Mouse (Mus musculus) embryonic facial prominence, embryonic 15.5 days (tissue): ENCODE measurements around the gene Skap1. TPM values are rescaled to one million over a fixed set of nuclear protein-coding genes. Genes with fewer than 3 reads are reported as not detected.
"Not testable (repeated sequence)": the region's sequence is repeated elsewhere in the genome, so short reads cannot be mapped to it uniquely, and the experiment has no call there.

Experiments
- ATAC-seq: fragments of 200-750 bp; cut with Nextera tagmentation; 2 replicates; pipeline ENCODE4 v1.8.0; 2017; ENCODE audit warnings: low read depth, moderate TSS enrichment; ENCODE audit not compliant: insufficient number of reproducible peaks, low FRiP score, low TSS enrichment
- H3K27ac ChIP-seq: fragments of 300-500 bp; sonication (generic); replicated peaks from 2 replicates; pipeline ENCODE4 v1.5.1; 2015; ENCODE audit warnings: mild to moderate bottlenecking, inconsistent platforms
- H3K27me3 ChIP-seq: fragments of 300-500 bp; sonication (generic); 2 replicates; pipeline ENCODE4 v1.6.1; 2015; ENCODE audit warnings: inconsistent platforms
- H3K36me3 ChIP-seq: fragments of 300-500 bp; sonication (generic); 2 replicates; pipeline ENCODE4 v1.6.1; 2015; ENCODE audit warnings: mild to moderate bottlenecking, inconsistent platforms
- H3K4me1 ChIP-seq: fragments of 300-500 bp; sonication (generic); 2 replicates; pipeline ENCODE4 v1.6.1; 2015; ENCODE audit warnings: inconsistent platforms
- H3K4me2 ChIP-seq: fragments of 300-500 bp; sonication (generic); replicated peaks from 2 replicates; pipeline ENCODE4 v1.6.1; 2015; ENCODE audit warnings: mild to moderate bottlenecking, inconsistent platforms
- H3K4me3 ChIP-seq: fragments of 300-500 bp; sonication (generic); replicated peaks from 2 replicates; pipeline ENCODE4 v1.5.1; 2015; ENCODE audit warnings: mild to moderate bottlenecking, inconsistent platforms
- H3K9ac ChIP-seq: fragments of 300-500 bp; sonication (generic); 2 replicates; pipeline ENCODE4 v1.6.1; 2015; ENCODE audit warnings: inconsistent platforms
- H3K9me3 ChIP-seq: fragments of 300-500 bp; sonication (generic); replicated peaks from 2 replicates; pipeline ENCODE4 v1.6.1; 2016; ENCODE audit warnings: inconsistent platforms
- WGBS: fragments of 180-500 bp; shearing (Covaris S2); methylation state at CpG from one replicate; pipeline ENCODE4 v1.1.7; 2015; 5-methylcytosine and 5-hydroxymethylcytosine counted together
- polyA plus RNA-seq: library from polyadenylated mRNA; unstranded; fragments of >200 nt; fragmentation: Nextera tagmentation; extraction: Ambion mirVana; gene quantifications from 2 replicates; pipeline ENCODE4 v1.2.1, GENCODE M21; 2015

Gene Skap1
- polyA plus RNA-seq, 1 experiment from 2014 or later, result 2.3 TPM

DNA sequence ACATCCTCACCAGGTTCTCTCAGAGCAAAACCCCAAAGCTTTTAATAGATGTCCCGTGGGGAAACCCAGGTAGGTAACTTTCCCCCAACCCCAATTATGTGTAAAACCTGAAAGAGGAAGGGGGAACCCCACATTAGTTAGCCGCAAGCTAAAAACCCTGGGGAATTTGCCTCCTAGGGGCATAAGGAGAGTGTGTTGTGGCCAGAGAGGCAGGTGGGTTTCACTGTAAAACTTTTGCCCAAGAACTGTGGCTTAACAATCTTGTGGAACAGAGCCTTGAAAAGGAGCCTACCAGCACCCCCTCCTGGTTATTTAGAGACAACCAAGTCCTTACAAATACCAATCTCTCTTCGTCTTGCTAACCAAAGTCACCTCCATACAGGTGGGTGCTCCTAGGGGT lies 310.1 kb downstream of the Skap1 start:
- no peak overlapping the region for H3K4me3 ChIP-seq
- H3K36me3 ChIP-seq, result peaks cover 33% of the 10 kb centered on the region
- H3K4me2 ChIP-seq, result no peak overlapping the region
- H3K9me3 ChIP-seq, result no peaks in the 10 kb centered on the region
- H3K27me3 ChIP-seq, result no peaks in the 10 kb centered on the region
- H3K27ac ChIP-seq, result no peak overlapping the region; the same call in 1 of the 2 replicates
- peaks cover 11% of the 10 kb centered on the region for H3K4me1 ChIP-seq
- no peak for ATAC-seq
- no peak overlapping the region for H3K9ac ChIP-seq
- 88% methylated on average over 3 of the region's 3 CpGs for WGBS

DNA sequence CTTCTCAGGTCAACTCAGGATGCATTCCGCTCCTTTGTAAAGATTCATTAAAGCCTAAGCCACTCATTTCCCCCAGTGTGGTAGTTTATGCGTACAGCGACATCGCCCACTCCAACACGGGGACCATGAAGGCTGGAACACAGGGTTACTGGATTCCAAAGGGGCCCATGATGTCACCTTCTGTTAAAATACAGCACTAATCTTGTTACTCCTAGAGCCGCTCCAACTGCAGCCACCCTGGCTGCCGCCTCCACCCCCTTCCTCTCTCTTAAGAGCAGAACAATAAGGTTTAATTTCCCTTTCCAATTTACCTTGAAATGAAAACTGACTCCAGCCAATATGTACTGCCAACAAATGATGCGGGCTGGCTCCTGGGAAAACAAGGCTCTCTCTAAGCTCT lies 310.7 kb downstream of the Skap1 start:
- peaks cover 11% of the 10 kb centered on the region for H3K4me1 ChIP-seq
- no peaks in the 10 kb centered on the region for H3K9me3 ChIP-seq
- H3K36me3 ChIP-seq, result peaks cover 28% of the 10 kb centered on the region
- ATAC-seq, result no peak
- no peak overlapping the region for H3K9ac ChIP-seq
- no peak overlapping the region; the same call in 1 of the 2 replicates for H3K27ac ChIP-seq
- WGBS, result 77% methylated on average over 8 of the region's 8 CpGs
- H3K27me3 ChIP-seq, result no peaks in the 10 kb centered on the region
- H3K4me2 ChIP-seq, result no peak overlapping the region
- H3K4me3 ChIP-seq, result no peak overlapping the region

DNA sequence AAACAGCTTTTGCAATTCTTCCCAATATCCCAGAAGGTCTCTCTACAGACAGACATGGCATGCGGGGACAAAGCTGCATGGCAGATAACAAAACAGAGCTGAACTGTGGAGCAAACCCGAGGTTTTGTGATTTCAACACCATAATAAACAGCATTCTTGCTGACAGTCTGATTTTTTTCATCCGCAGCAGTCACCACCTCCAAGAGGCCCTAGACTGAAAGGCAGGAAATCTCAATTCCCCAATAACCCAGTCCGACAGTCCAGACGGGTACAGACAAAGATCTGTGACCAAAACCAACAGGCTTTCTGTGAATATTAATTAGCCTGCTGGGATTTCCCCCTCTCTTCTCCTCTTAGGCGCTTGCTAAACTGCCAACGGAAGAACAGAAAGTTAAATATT lies 311.3 kb downstream of the Skap1 start:
- no peaks in the 10 kb centered on the region for H3K27me3 ChIP-seq
- H3K4me2 ChIP-seq, result 0 out of 2 replicates have a peak overlapping the region, but pooled peaks have one; percentile 6
- H3K9ac ChIP-seq, result no peak overlapping the region
- 59% methylated on average over 7 of the region's 7 CpGs for WGBS
- no peaks in the 10 kb centered on the region for H3K9me3 ChIP-seq
- H3K4me3 ChIP-seq, result 0 out of 2 replicates have a peak overlapping the region, but pooled peaks have one; percentile 60
- no peak for ATAC-seq
- H3K36me3 ChIP-seq, result peaks cover 23% of the 10 kb centered on the region
- peak overlapping the region; percentile 22; the same call in 1 of the 2 replicates for H3K27ac ChIP-seq
- H3K4me1 ChIP-seq, result peaks cover 11% of the 10 kb centered on the region

DNA sequence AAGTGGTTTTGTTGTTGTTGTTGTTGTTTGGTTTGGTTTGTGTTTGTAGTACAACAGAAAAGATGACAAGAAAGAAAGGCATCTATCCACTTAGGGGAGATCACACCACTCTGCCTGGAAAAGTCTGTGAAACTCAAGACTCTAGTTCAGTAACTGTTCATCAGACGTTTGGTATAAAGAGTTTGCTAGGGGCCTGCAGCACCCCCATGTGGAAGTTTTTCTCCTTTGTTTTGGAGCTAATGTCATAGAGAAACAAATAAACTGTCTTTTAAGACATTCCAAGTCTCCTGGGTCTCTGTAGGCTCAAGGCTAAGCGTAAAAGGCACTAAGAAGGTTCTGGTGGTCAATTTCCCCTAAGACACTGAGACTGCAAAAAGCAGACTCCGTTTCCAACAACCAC lies 311.7 kb downstream of the Skap1 start:
- Histone ChIP-seq H3K4me1 (peaks cover 11% of the 10 kb centered on the region), H3K36me3 (peaks cover 19% of the 10 kb centered on the region), H3K9me3 (no peaks in the 10 kb centered on the region), H3K9ac (no peak overlapping the region), H3K27me3 (no peaks in the 10 kb centered on the region), H3K27ac (peak overlapping the region; percentile 22; the same call in 1 of the 2 replicates), H3K4me2 (peak overlapping the region; percentile 70), H3K4me3 (peak overlapping the region; percentile 60)
- WGBS, result 42% methylated on average over 3 of the region's 3 CpGs
- no peak for ATAC-seq

DNA sequence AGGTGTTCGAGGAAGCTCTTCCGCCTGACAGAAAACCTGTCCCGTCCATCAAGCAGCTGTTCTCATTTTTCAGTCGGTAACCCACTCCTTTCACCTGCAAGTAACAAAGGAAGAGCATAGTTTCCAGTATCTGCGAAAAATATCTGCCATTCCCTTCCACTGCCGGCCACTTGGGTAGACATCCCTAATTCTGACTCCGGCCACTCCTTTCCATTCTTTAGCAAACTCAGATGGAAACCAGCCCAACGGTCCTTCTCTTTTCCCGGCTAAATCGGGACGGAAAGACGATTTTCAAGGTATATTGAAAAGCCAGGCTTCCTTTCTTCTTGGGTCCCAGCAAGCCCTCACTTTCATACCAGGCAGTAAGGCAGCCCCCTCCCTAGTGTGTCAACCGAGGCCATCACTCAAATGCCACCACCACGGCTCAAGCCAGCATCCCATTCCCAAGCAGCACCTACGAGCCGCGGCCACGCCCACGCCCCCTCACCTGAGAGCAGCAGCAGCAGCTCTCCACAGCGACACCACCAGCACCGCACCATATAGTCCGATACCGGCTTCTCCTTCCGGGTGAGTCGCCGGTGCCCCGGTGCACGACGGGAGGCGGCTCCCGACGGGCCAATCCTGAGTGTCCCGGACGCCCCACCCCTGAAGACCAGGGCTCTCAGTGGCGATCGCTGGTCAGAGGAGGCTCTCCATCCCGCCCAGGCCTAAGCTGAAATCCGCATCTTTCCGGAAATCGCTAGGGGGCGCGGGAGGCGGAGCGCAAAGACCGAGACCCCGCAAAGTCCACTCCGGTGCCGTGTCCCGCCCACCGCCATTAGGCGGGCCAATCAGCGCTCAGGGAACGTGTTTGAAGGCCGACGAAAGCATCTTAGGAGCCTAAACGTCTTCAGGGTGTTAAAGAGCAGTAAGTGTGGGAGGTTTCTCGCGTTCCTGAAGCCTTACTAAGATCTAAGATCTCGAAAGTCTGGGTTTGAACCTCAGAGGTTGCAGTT lies 312.9 kb downstream of the Skap1 start, which contains the start of gene Snx11:
Snx11 (minus strand) TSS at position 592 of the 995 bp plus-strand sequence.
- H3K27me3 ChIP-seq, result no peaks in the 10 kb centered on the region
- H3K36me3 ChIP-seq, result peaks cover 7% of the 10 kb centered on the region; the same call in 1 of the 2 replicates
- ATAC-seq, result peak; percentile 97
- no peaks in the 10 kb centered on the region for H3K9me3 ChIP-seq
- H3K4me2 ChIP-seq, result peak within 1 kb of the TSS; percentile 70
- H3K9ac ChIP-seq, result peak within 1 kb of the TSS; percentile 31
- H3K4me3 ChIP-seq, result peak within 1 kb of the TSS; percentile 60
- 1% methylated on average over 59 of the region's 59 CpGs for WGBS
- H3K27ac ChIP-seq, result peak within 1 kb of the TSS; percentile 58
- peaks cover 11% of the 10 kb centered on the region for H3K4me1 ChIP-seq

DNA sequence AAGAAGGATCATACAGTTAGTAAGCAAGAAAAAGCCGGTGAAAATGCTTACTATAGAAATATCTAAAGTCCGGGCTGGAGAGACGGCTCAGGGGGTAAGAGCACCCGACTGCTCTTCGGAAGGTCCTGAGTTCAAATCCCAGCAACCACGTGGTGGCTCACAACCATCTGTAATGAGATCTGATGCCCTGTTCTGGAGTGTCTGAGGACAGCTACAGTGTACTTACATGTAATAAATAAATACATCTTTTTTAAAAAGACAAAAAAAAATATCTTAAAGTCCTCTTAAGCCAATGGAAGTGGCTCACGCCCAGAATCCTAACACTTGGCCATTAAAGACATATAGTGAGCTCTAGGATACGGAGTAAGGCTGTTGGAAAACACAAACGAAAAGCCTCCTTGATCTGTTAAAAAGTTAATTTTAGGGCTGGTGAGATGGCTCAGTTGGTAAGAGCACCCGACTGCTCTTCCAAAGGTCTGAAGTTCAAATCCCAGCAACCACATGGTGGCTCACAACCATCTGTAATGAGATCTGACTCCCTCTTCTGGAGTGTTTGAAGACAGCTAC lies 313.8 kb downstream of the Skap1 start:
- WGBS, result 62% methylated on average over 10 of the region's 10 CpGs

DNA sequence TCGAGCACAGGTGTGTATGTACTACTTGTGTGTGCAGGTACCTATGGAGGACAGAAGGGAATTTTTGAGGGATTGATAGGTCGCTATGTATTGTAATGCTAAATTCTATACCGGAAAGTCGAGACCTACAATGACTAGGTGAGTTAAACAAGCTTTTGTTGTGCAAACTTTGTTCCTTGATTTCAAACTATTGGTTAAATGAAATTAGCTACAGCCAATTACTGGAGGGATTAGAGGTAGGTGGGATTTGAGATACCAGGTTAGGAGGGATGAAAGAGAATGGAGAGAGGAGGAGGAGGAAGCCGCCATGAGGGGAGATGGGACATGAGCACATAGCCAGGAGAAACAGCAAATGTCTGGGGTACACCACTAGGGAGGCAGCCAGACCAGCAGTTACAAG lies 315.9 kb downstream of the Skap1 start:
- 69% methylated on average over 5 of the region's 5 CpGs for whole genome bisulfite sequencing
- no peak for ATAC-seq

More for the DNA sequence above, 313.8 kb downstream of the Skap1 start:
- H3K9me3 ChIP-seq, H3K36me3 ChIP-seq, ATAC-seq, H3K27me3 ChIP-seq: not testable (repeated sequence)
- H3K9ac ChIP-seq, result 0 out of 2 replicates have a peak overlapping the region, but pooled peaks have one; percentile 4
- peak overlapping the region; percentile 58 for H3K27ac ChIP-seq
- H3K4me1 ChIP-seq, result peaks cover 11% of the 10 kb centered on the region
- peak overlapping the region; percentile 70 for H3K4me2 ChIP-seq
- H3K4me3 ChIP-seq, result peak overlapping the region; percentile 60

DNA sequence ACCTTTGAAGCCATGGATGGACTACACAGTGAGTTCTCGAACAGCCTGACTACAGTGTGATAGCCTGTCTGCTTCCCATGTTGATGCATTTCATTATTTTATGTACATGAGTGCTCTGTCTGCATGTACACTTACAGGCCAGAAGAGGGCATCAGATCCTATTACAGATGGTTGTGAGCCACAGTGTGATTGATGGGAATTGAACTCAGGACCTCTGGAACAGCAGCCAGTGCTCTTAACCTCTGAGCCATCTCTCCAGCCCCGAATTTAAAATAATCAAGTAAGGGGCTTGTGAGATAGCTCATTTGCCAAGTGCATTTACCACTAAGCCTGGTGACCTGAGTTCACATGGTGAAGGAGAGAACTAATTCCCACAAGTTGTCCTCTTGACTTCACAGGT lies 317.0 kb downstream of the Skap1 start:
- no peak overlapping the region for H3K4me2 ChIP-seq
- WGBS, result 80% methylated on average over 2 of the region's 2 CpGs

More for the DNA sequence above, 315.9 kb downstream of the Skap1 start:
- Histone ChIP-seq H3K36me3 (no peaks in the 10 kb centered on the region), H3K9ac (no peak overlapping the region), H3K4me1 (peaks cover 11% of the 10 kb centered on the region), H3K27me3 (no peaks in the 10 kb centered on the region), H3K4me3 (no peak overlapping the region), H3K4me2 (no peak overlapping the region), H3K9me3 (no peaks in the 10 kb centered on the region), H3K27ac (no peak overlapping the region)

DNA sequence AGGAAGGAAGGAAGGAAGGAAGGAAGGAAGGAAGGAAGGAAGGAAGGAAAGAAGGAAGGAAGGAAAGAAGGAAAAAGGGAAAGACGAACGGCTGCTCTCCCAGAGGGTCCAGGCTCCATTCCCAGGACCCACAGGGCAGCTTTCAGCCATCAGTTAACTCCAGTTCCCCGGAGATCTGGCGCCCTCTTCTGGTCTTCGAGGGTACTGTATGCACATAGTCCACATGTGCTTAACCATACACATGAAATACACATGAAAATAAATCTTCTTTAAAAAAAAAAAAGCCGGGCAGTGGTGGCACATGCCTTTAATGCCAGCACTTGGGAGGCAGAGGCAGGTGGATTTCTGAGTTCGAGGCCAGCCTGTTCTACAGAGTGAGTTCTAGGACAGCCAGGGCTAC lies 320.5 kb downstream of the Skap1 start:
- not testable (repeated sequence) for H3K27ac ChIP-seq, H3K4me1 ChIP-seq, H3K27me3 ChIP-seq, H3K36me3 ChIP-seq, H3K9me3 ChIP-seq, H3K4me3 ChIP-seq, H3K9ac ChIP-seq, H3K4me2 ChIP-seq, ATAC-seq
- 18% methylated on average over 7 of the region's 7 CpGs for WGBS

More for the DNA sequence above, 317.0 kb downstream of the Skap1 start:
- H3K9me3 ChIP-seq, result no peaks in the 10 kb centered on the region
- peaks cover 7% of the 10 kb centered on the region for H3K4me1 ChIP-seq
- H3K27ac ChIP-seq, result no peak overlapping the region
- H3K9ac ChIP-seq, result no peak overlapping the region
- H3K4me3 ChIP-seq, result no peak overlapping the region
- no peak for ATAC-seq
- H3K36me3 ChIP-seq, result no peaks in the 10 kb centered on the region
- no peaks in the 10 kb centered on the region for H3K27me3 ChIP-seq

DNA sequence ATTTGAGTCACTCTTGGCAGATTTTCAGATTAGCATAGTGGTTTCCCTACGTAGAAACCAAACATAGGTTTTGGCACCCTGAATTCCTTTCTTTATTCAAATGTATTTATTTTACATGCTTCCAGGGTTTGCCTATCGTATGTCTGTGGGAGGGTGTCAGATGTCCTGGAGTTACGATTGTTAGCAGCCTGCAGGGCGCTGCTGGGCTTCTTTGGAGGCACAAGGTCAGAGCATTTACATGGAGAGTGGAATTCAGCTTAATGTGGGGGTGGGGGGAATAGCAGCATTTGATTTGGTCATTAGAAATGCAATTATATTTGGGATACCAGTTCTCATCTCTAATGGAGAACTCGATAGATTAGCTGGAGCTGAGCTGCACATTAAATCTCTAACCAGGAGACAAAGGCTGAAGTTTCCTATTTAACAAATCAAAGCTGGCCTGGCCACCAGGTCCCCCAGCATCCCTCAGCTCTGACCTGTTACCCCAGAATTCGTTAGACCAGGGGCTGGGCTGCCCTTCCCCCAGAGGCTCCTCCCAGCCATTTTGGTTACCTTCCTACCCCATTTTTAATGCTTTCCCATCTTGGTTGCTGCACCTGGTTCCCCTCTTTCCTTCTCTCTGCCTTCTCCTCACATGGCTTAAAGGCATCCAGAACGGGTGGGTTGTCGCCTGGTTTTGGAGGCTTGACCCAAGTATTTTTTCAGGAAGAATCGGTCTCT lies 322.5 kb downstream of the Skap1 start:
- no peak overlapping the region for H3K27ac ChIP-seq
- no peak overlapping the region for H3K4me3 ChIP-seq
- WGBS, result 32% methylated on average over 9 of the region's 9 CpGs
- ATAC-seq, result no peak
- no peaks in the 10 kb centered on the region for H3K9me3 ChIP-seq
- H3K4me1 ChIP-seq, result peaks cover 14% of the 10 kb centered on the region
- H3K9ac ChIP-seq, result no peak overlapping the region
- H3K4me2 ChIP-seq, result no peak overlapping the region
- H3K36me3 ChIP-seq, result no peaks in the 10 kb centered on the region
- H3K27me3 ChIP-seq, result no peaks in the 10 kb centered on the region
